Mouse (Mus musculus) E14TG2a.4 (cell line): ENCODE data around the gene Strn.

Experiments used
- CTCF ChIP-seq: conservative IDR thresholded peaks from 2 replicates; pipeline ENCODE4 v1.5.1; 2014; ENCODE audit warnings: low read length
- POU5F1 ChIP-seq: IDR thresholded peaks from 2 replicates; pipeline ENCODE4 v1.6.1; 2014; ENCODE audit warnings: low read length, borderline replicate concordance

- TF ChIP-seq CTCF (no peak), POU5F1 (no peak)
Observed at GRCm38 (mm10) chr17:78763272-78763671, 26.3 kb upstream of the Strn start.
